Mouse (Mus musculus): ENCODE measurements at regions not wholly inside any gene's neighbourhood (a gene's known extent, or its start where the extent isn't known, plus 50 kb on each side); places are given as distances from the start of the nearest gene placed in this dataset.

DNA sequence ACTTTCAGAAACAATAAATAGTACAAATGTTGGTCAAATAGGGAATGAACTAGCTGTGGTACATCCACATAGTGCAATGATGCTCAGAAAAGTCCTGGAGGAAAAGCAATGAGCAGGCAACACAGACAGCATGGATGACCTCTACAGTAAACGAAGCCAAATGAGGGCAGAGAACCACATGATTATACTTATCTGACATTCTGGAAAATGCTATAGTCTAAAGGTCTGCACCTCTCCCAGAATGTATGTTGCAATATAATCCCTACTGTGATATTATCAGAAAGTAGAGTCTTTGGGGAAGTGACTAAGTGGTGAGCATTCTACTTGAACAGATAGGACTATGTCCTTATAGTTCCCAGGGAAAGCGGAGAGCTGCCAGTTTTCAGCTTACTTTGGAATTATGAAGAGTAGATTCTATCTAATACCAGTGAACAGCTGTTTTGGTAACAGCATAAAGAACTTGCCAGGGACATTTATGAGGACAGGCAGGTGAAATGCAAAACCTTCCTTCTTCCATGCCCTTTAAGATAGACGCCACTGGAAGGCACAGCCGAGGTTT is 672.2 kb downstream of the Iqcm start:
- TF ChIP-seq CTCF (IDR thresholded peaks at IDR 0.05; ENCODE audit: low read depth, low read length): no peak
- no peak for TF ChIP-seq GATA1 (IDR thresholded peaks at IDR 0.05; ENCODE audit: borderline replicate concordance, low read length)
- TF ChIP-seq TAL1 (conservative IDR thresholded peaks at IDR 0.05; ENCODE audit: low read depth, low read length): no peak
- no peak for TF ChIP-seq GATA2 (IDR thresholded peaks at IDR 0.05; ENCODE audit: borderline replicate concordance, low read depth, low read length)
